Mouse (Mus musculus): Measurements from ENCODE around the gene Cdh26.

Gene Cdh26

DNA sequence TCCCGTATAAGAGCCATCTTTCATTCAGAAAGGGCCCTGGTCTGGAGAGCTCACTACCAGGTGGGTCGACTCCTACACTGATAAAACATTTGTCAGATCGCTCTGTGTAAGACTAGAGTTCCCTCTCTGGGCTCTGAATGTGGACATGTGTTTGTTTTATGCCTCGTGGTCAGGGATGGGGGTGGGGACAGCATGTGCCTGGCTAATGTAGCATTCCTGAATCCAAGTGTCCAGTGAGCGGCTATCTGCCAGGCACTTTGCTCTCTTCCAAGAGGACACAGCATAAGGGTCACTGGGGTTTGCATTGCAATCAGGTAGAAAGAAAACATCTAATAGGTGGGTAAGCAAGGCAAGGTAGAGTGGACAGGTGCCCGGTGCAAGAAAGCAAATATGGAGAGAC, 77.9 kb downstream of the Cdh26 start:
- DNase-seq (ENCODE audit: low spot score in 2 of 2), result no peak

DNA sequence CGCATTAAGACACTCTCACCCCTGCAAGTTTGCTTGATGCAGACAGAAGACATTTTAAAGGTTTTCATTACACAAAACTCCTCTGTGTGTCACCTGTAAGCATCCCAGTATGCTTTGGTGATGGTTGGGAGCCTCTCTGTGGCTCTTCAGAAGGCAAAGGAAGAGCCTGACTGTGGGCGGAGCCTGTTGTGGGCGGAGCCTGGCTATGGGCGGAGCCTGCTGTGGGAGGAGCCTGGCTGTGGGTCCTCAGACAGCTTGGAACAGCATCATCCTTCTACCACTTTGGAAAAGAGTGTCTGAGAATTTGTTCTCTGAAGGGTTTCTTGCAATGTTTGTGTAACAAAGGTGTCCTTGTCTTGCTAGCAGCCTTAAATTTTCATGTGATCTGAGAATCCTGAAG, 82.7 kb downstream of the Cdh26 start:
- no peak for DNase-seq (ENCODE audit: low spot score in 2 of 2)

DNA sequence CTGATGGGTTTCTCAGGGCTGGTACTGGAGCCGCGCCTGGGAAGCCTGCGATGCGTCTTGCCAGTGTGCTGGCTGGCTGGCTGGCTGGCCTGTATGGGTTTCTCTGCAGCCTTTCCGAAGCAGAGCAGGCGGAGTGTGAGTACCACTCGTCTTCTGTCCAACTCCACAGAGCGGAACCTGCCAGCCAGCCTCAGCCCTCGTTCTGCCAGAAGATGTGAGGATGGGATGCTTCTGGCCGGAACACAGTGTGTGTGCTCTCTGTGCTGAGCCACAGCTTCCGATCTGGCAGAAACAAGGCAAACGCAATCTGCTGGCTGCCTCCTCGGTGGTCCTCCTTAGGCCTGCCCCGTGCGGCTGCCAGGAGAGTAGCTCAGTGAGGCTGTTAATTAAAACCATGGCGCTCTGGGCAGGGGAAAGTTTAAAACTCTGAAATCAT, 83.3 kb downstream of the Cdh26 start:
- no peak for DNase-seq (ENCODE audit: low spot score in 2 of 2)

DNA sequence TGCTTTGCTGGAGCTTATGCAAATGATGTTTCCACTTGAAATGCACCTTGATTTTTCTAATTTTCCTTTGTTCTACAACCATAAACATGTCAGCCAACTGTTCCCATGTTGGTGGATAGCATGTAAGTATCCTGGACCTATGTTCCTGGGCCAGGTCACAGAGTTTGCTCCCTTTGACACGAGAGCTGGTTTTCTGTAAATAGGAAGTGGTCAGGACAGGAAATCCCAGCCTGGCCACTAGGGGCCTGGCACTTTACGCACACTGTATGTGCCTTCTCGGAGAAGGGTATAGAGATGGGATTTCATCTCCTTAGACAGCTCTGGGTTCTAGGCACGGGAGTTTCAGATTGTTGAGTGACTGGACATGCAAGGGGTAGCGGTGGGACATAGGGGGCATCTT, 86.1 kb downstream of the Cdh26 start:
- no peak for DNase-seq (ENCODE audit: low spot score in 2 of 2)

DNA sequence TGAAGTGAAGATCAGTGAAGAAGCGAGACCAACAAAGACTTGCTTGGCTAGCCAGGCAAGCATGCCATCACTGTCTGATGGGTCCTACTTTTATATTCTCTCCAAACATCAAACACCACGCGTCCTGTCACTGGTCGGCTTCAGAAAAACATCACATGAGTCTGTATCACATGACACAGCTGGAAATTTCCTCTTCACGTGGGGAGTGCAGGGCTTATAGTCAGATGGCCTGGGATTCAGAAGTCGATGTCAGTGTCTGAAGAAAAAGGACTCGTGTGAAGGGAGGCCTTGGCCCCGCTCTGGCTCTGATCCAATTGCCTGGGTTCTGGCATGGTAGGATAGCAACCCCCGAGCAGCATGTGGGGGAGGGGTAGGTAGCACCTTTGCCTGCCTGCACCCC, 86.6 kb downstream of the Cdh26 start:
- DNase-seq (ENCODE audit: low spot score in 2 of 2), result no peak

DNA sequence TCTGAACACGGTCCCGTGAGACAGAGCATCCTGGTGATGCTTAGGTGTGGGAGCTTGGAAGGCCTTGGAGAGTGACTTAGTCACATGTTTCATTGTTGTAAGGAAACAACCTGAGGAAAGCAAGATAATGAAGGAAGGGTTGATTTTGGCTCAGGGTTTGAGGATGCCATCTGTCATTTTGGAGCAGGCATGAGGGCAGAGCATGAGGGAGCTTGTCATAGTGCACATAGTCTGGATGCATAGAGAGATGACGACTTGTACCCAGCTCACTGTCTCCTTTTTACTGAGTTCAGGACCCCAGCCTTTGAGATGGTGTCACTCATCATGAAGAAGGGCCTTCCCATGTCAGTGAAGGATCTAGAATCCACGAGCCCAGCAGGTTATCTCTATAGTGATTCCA, 89.0 kb downstream of the Cdh26 start:
- DNase-seq (ENCODE audit: low spot score in 2 of 2), result no peak

DNA sequence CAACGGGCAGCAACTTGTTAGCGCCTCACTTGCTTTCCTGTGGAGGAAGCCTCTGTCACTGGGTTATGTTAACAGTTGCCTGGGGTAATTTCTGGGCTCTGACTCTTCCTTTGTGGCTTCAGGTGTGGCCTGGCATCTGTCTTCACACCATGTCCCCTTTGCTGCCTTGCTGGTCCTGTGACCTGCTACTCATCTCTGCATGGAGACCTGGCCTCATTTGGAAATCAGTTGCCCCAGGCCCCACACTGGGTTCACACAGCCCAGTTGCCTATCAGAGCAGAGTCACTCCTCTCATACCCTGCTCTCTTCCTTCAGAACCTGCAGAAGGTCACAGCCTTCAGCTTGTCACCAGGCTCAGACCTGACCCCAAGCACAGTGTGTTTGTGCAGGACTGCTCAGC, 89.9 kb downstream of the Cdh26 start:
- DNase-seq (ENCODE audit: low spot score in 2 of 2), result no peak

DNA sequence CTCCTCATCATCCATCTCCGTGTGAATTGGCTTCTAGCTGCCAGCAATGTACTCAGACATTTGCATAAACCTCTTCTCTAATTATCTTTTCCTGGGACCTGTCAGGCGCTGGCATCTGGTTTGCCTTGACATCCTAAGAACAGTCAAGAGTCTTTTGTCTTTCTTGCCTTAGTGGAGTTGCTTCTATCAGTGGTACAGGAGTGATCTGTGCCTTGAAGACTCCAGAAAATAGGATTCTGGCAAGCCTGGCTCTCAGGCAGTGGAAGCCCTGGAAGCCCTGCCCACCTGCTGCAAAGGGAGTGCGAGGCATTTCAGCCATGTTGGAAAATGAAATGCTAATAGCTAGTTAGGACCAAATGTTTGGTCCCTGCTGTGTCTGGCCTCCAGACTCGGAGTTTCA, 92.0 kb downstream of the Cdh26 start:
- no peak for DNase-seq (ENCODE audit: low spot score in 2 of 2)

DNA sequence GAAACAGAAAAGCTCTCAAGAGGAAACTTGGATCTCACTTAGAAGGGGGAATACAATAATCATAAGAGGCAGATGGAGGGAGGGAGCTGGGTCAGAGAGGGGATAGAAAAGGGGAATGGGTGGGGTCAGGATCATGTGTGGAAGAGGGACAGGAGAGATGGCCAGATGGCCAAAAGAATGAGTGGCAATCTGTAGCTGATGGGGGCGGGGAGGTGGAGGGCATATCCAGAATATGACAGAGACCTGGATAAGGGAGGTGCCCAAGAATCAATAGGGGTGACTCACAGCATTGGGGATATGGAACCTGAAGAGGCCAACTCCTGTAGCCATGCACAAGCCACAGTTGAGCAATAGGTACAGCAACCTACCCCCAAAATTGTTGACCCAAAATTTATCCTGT, 92.5 kb downstream of the Cdh26 start:
- DNase-seq (ENCODE audit: low spot score in 2 of 2), result no peak

DNA sequence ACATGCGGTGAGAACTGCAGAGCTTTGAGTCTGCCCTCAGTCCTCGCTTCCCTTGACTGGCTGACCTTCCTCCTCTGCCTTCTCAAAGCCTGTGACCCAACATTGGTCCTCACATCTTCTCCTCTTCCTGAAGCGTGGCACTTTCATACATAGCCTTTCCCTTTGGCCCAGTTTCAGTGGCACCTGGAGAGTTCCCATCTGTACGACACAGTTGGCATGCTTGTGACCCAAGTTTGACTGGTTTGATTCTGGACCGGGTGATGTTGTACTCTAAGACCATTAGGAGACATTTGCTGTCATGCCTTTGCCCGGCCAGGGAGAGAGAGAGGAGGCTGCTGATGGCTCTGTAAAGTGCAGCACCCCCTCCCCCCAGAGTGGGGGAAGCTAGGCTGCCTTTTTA, 96.4 kb downstream of the Cdh26 start:
- no peak for DNase-seq (ENCODE audit: low spot score in 2 of 2)

DNA sequence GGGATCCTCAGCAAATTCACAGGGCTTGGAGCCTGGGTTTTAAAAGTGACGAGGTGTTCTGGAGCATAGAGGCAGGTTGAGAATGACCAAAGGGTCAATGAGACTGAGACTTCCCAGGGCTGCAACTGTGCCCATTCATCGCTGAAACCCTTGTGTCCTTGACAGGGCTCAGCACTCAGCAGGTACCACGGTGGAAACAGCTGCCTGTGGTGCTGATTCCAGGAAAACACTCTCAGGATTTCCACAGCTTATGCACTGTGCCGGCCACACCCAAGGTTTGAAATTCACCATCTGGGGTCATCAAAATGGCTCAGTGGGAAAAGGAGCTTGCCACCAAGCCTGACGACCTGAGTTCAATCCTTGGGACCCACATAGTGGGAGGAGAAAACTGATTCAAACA, 100.9 kb downstream of the Cdh26 start:
- DNase-seq (ENCODE audit: low spot score in 2 of 2), result no peak

DNA sequence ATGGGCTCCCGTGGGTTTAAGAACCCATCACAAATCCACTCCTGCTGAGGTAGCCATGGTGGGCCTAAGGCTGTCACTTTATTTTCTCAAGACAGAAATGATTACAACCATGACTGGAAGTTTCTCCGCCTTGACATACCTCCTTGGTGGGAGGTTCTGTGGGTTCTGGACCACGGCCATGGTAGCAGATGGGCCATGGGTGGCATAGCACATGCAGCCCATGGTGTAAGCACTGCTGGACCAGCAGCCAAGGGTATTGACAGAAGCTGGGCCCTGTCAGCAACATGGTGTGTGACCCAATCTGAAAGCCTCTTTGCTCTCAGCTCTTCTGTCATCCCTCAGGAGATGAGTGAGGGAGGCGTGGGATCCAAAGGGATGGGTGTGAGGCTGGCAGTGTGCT, 106.2 kb downstream of the Cdh26 start:
- DNase-seq (ENCODE audit: low spot score in 2 of 2), result no peak
